Mouse (Mus musculus) ES-Bruce4 (cell line): Measurements from ENCODE around the gene 1110002E22Rik.

Experiments
- CTCF ChIP-seq: IDR thresholded peaks from one replicate; pipeline ENCODE4 v1.8.1; 2011; ENCODE audit warnings: low read depth, low read length
- POLR2A ChIP-seq: IDR thresholded peaks from one replicate; pipeline ENCODE4 v1.8.1; 2011; ENCODE audit warnings: low read length; ENCODE audit not compliant: insufficient read depth

DNA sequence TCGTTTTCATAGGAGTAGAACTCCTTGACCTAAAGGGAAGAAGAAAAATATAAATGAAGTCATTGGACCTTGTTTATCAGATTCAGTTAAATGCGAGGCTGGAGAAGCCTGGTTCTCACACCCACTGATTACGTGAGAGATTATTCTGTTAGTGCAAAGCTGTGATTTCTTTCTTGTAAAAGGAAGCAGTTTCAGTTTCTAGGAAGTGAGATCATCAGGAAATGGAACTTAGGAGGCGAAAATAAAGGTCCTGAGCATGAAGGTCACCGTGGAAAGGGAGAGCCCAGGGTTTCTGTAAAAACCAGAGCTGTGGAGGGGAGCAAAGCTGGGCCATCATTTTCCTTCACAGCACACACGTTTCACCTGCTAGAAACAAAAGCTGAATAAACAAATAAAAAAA lies 53.5 kb downstream of the 1110002E22Rik start:
- TF ChIP-seq CTCF: no peak
- no peak for TF ChIP-seq POLR2A
